Mouse (Mus musculus) heart, embryonic 11.5 days (tissue): ENCODE measurements at regions not wholly inside any gene's neighbourhood (a gene's known extent, or its start where the extent isn't known, plus 50 kb on each side); places are given as distances from the start of the nearest gene placed in this dataset.
"Not testable (repeated sequence)": the region's sequence is repeated elsewhere in the genome, so short reads cannot be mapped to it uniquely, and the experiment has no call there.

Experiments used
- ATAC-seq: fragments of 200-750 bp; cut with Nextera tagmentation; replicated peaks from 2 replicates; pipeline ENCODE4 v1.8.0; 2017; ENCODE audit warnings: moderate library complexity; ENCODE audit not compliant: insufficient number of reproducible peaks, low FRiP score, low TSS enrichment
- H3K27ac ChIP-seq: fragments of 300-500 bp; sonication (generic); 2 replicates; pipeline ENCODE4 v1.5.1; 2014; ENCODE audit warnings: mild to moderate bottlenecking, low read depth, low read length
- H3K27me3 ChIP-seq: fragments of 300-500 bp; sonication (generic); 2 replicates; pipeline ENCODE4 v1.6.1; 2014; ENCODE audit warnings: mild to moderate bottlenecking, low read length, mixed read lengths; ENCODE audit not compliant: control insufficient read depth, insufficient read depth
- H3K36me3 ChIP-seq: fragments of 300-500 bp; sonication (generic); 2 replicates; pipeline ENCODE4 v1.6.1; 2014; ENCODE audit warnings: mild to moderate bottlenecking, low read length, moderate library complexity, mixed read lengths; ENCODE audit not compliant: control insufficient read depth, insufficient read depth
- H3K4me1 ChIP-seq: fragments of 300-500 bp; sonication (generic); 2 replicates; pipeline ENCODE4 v1.6.1; 2014; ENCODE audit warnings: low read length; ENCODE audit not compliant: control insufficient read depth, insufficient read depth
- H3K4me2 ChIP-seq: fragments of 300-500 bp; sonication (generic); 2 replicates; pipeline ENCODE4 v1.6.1; 2014; ENCODE audit warnings: mild to moderate bottlenecking, moderate library complexity
- H3K4me3 ChIP-seq: fragments of 300-500 bp; sonication (generic); 2 replicates; pipeline ENCODE4 v1.5.1; 2014; ENCODE audit warnings: low read depth, low read length
- H3K9ac ChIP-seq: fragments of 300-500 bp; sonication (generic); 2 replicates; pipeline ENCODE4 v1.6.1; 2014; ENCODE audit warnings: mild to moderate bottlenecking, low read depth, low read length, moderate library complexity
- H3K9me3 ChIP-seq: fragments of 300-500 bp; sonication (generic); replicated peaks from 2 replicates; pipeline ENCODE4 v1.6.1; 2016; ENCODE audit warnings: low read length; ENCODE audit not compliant: control insufficient read depth
- WGBS: fragments of 180-500 bp; shearing (Covaris S2); extraction: QIAGEN DNeasy Blood & Tissue Kit; methylation state at CpG from one replicate; pipeline ENCODE4 v1.1.7; 2014; ENCODE audit not compliant: insufficient replicate concordance; 5-methylcytosine and 5-hydroxymethylcytosine counted together

DNA sequence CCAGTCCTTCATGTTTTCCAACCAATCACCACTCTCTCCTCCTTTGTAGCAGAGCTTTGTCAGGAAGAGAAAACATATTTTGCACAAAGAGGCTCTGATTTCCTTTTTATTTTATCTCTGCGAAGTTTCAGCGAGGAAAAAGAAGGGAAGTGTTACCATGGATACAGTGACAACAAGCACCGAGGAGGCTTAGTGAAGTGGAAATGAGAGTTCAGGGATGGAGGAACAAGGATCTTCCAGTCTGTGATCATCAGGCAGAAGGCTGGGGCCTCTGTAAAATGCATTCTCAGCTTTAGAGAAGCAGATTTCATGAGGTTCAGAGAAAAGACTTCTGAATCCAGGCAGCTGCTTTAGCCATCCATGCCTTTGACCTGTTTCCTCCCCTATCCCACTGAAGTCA lies 628.9 kb downstream of the Pla2g4a start:
- Histone ChIP-seq H3K36me3 (no peaks in the 10 kb centered on the region), H3K4me3 (no peak overlapping the region), H3K9me3 (no peaks in the 10 kb centered on the region), H3K4me2 (no peak overlapping the region), H3K27ac (no peak overlapping the region), H3K27me3 (no peaks in the 10 kb centered on the region), H3K9ac (no peak overlapping the region), H3K4me1 (no peaks in the 10 kb centered on the region)
- 48% methylated on average over 3 of the region's 3 CpGs for WGBS
- no peak for ATAC-seq

GRCm38 (mm10) chr1:149327171-149327570 lies 633.9 kb downstream of the Pla2g4a start:
- Histone ChIP-seq H3K27me3 (no peaks in the 10 kb centered on the region), H3K4me2 (no peak overlapping the region), H3K9ac (no peak overlapping the region), H3K4me3 (no peak overlapping the region), H3K36me3 (no peaks in the 10 kb centered on the region), H3K9me3 (no peaks in the 10 kb centered on the region), H3K4me1 (no peaks in the 10 kb centered on the region), H3K27ac (no peak overlapping the region)
- 69% methylated on average over 3 of the region's 3 CpGs for WGBS
- no peak for ATAC-seq

DNA sequence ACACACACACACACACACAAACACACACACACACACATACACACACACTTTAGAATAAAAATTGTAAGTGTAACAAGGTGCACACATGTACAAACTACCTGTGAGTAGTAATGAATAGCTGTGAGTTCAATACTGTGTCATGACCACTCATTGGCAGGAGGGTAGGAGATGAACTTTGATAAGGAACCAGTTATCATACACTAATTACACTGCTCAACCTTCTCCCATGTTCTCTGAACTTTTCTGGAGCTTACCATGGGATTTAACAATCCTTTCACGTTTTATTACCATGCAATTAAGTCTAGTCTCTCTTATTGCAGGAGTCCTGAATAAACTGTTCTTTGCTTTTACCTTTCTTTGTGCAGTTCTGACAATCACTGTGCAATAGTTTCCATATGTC lies 638.0 kb downstream of the Pla2g4a start:
- no peak overlapping the region for H3K27ac ChIP-seq
- H3K4me3 ChIP-seq = no peak overlapping the region
- no peaks in the 10 kb centered on the region for H3K36me3 ChIP-seq
- no peak overlapping the region for H3K4me2 ChIP-seq
- H3K9ac ChIP-seq = no peak overlapping the region
- H3K4me1 ChIP-seq = no peaks in the 10 kb centered on the region
- no peak for ATAC-seq
- H3K9me3 ChIP-seq = no peaks in the 10 kb centered on the region
- WGBS = 65% methylated on average over 1 of the region's 1 CpGs
- no peaks in the 10 kb centered on the region for H3K27me3 ChIP-seq

- no peak overlapping the region for H3K4me3 ChIP-seq
- H3K9ac ChIP-seq = no peak overlapping the region
- no peaks in the 10 kb centered on the region for H3K36me3 ChIP-seq
- H3K4me1 ChIP-seq = no peaks in the 10 kb centered on the region
- H3K9me3 ChIP-seq = no peaks in the 10 kb centered on the region
- no peak overlapping the region for H3K27ac ChIP-seq
- 91% methylated on average over 1 of the region's 1 CpGs for WGBS
- no peak overlapping the region for H3K4me2 ChIP-seq
- ATAC-seq = no peak
- H3K27me3 ChIP-seq = no peaks in the 10 kb centered on the region
These were observed 671.4 kb downstream of the Pla2g4a start for GRCm38 (mm10) chr1:149289725-149290124.

- no peak for ATAC-seq
- no peak overlapping the region for H3K4me3 ChIP-seq
- H3K9me3 ChIP-seq = no peaks in the 10 kb centered on the region
- H3K4me1 ChIP-seq = no peaks in the 10 kb centered on the region
- H3K36me3 ChIP-seq = no peaks in the 10 kb centered on the region
- no peak overlapping the region for H3K9ac ChIP-seq
- H3K4me2 ChIP-seq = no peak overlapping the region
- H3K27me3 ChIP-seq = no peaks in the 10 kb centered on the region
- 55% methylated on average over 1 of the region's 1 CpGs for WGBS
- H3K27ac ChIP-seq = no peak overlapping the region
These were observed 686.2 kb downstream of the Pla2g4a start for GRCm38 (mm10) chr1:149274932-149275331.

- H3K27ac ChIP-seq = no peak overlapping the region
- H3K27me3 ChIP-seq = no peaks in the 10 kb centered on the region
- no peak for ATAC-seq
- no peaks in the 10 kb centered on the region for H3K9me3 ChIP-seq
- no peaks in the 10 kb centered on the region for H3K4me1 ChIP-seq
- WGBS = 76% methylated on average over 3 of the region's 3 CpGs
- no peak overlapping the region for H3K4me3 ChIP-seq
- no peak overlapping the region for H3K9ac ChIP-seq
- H3K4me2 ChIP-seq = no peak overlapping the region
- H3K36me3 ChIP-seq = no peaks in the 10 kb centered on the region
These were observed 704.2 kb downstream of the Pla2g4a start for GRCm38 (mm10) chr1:149256866-149257265.

- Histone ChIP-seq H3K9me3 (no peaks in the 10 kb centered on the region), H3K4me3 (no peak overlapping the region), H3K4me2 (no peak overlapping the region), H3K4me1 (no peaks in the 10 kb centered on the region), H3K9ac (no peak overlapping the region), H3K36me3 (no peaks in the 10 kb centered on the region), H3K27ac (no peak overlapping the region), H3K27me3 (no peaks in the 10 kb centered on the region)
- WGBS = 42% methylated on average over 4 of the region's 4 CpGs
- no peak for ATAC-seq
These were observed 706.9 kb downstream of the Pla2g4a start for GRCm38 (mm10) chr1:149254141-149254540.

- H3K9ac ChIP-seq = no peak overlapping the region
- 70% methylated on average over 1 of the region's 1 CpGs for WGBS
- H3K36me3 ChIP-seq = no peaks in the 10 kb centered on the region
- no peaks in the 10 kb centered on the region for H3K27me3 ChIP-seq
- no peaks in the 10 kb centered on the region for H3K9me3 ChIP-seq
- no peak for ATAC-seq
- H3K4me3 ChIP-seq = no peak overlapping the region
- no peak overlapping the region for H3K4me2 ChIP-seq
- no peaks in the 10 kb centered on the region for H3K4me1 ChIP-seq
- no peak overlapping the region for H3K27ac ChIP-seq
These were observed 722.6 kb downstream of the Pla2g4a start for GRCm38 (mm10) chr1:149238329-149239015.

GRCm38 (mm10) chr1:149227170-149227569 lies 733.9 kb downstream of the Pla2g4a start:
- H3K4me2 ChIP-seq, H3K9me3 ChIP-seq, H3K4me3 ChIP-seq, H3K4me1 ChIP-seq, ATAC-seq, H3K9ac ChIP-seq, H3K27me3 ChIP-seq, H3K27ac ChIP-seq, H3K36me3 ChIP-seq: not testable (repeated sequence)
- WGBS = 72% methylated on average over 1 of the region's 1 CpGs
